Mouse (Mus musculus): ENCODE results near the gene Alkbh1.

Alkbh1 gene

DNA sequence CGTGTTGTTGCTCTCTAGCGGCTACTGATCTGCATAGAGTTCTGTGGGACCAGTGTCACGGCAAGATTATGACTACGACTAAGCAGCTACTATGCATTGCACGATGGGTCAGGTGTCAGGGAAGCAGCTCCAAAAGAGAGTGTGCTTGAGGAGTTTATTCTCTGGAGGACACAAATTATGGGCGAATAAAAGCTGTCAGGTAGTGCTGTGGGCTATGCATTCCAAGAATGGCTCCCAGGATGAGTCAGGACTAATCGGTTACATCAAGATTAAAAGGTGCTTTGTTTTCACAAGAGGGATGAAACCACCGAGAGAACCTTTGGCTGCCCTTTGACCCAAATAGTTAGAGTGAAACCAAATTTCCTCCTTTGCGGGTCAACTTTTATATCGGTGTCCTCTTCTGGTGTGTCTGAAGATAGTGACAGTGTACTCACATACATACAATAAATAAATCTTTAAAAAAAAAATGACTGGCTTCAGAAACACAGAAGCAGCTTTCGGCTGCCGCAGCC lies 23.8 kb downstream of the Alkbh1 start:
- no peak for DNase-seq (ENCODE audit: low read depth, low spot score)

DNA sequence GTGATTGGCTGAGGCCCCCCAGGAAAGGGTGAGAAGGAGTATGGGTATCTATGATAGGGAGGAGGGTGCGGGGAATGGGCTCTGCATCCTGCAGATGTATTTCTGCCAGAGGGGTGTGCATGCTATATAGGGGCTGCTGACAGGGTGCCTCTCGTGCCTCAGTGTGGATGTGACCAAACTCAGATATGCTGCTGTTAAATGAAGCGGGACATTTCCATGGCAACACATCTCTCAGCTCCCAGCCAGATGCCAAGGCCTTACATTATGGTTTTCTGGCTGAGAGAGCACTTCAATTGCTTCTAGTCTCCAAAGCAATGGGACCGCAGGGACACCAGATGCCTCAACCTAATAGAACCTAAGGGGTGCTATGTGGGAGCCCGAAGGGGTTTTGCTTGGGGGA lies 24.9 kb downstream of the Alkbh1 start:
- DNase-seq (ENCODE audit: low read depth, low spot score): no peak

GRCm38 (mm10) chr12:87416690-87417089 lies 27.1 kb downstream of the Alkbh1 start:
- DNase-seq (ENCODE audit: low read depth, low spot score): peak; percentile 73

- no peak for DNase-seq (ENCODE audit: low read depth, low spot score)
Measured at GRCm38 (mm10) chr12:87415358-87415757, 28.5 kb downstream of the Alkbh1 start.

- DNase-seq (ENCODE audit: low read depth, low spot score): no peak
Measured at GRCm38 (mm10) chr12:87413179-87413790, 30.5 kb downstream of the Alkbh1 start.

- no peak for DNase-seq (ENCODE audit: low read depth, low spot score)
Measured at GRCm38 (mm10) chr12:87410999-87411398, 32.8 kb downstream of the Alkbh1 start.

- DNase-seq (ENCODE audit: low read depth, low spot score): peak; percentile 65
Measured at GRCm38 (mm10) chr12:87409123-87409522, 34.7 kb downstream of the Alkbh1 start.

DNA sequence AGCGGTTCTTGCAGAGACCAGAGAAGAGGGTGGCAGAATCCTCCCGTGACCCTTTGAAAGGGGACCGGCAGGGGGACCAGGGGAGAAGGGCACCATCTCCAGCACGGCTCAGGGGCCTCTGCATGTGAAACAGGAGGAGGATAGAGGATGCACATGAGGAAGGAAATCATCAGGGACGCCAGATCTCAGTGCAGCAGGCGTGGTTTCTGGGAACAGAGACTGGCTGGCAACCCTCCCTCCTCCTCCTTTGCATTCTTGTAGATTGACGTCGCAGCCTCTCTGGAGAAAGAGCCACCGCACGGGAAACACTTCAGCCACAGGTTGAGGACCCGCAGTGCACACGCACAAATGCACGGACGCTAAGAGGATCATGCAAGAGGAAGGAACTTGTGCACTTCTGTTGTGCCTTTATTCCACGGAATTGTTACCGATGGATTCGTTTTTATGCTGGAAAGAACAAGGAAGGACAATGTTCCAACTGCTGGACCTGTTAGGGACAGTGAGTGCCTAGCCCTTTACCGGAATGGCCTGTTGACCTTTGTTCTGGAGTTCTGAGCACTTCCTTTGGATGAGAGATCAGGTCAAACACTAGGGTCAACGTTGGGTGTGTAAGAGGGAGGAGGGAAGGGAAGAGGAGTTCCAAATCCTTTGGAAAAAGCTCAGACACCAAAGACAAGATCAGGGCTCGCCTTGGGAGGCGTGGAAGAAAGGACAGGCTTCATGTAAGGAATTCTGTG lies 35.8 kb downstream of the Alkbh1 start:
- DNase-seq (ENCODE audit: low read depth, low spot score): no peak

- DNase-seq (ENCODE audit: low read depth, low spot score): no peak
Measured at GRCm38 (mm10) chr12:87405721-87406120, 38.1 kb downstream of the Alkbh1 start.

- no peak for DNase-seq (ENCODE audit: low read depth, low spot score)
Measured at GRCm38 (mm10) chr12:87405165-87405564, 38.7 kb downstream of the Alkbh1 start.

DNA sequence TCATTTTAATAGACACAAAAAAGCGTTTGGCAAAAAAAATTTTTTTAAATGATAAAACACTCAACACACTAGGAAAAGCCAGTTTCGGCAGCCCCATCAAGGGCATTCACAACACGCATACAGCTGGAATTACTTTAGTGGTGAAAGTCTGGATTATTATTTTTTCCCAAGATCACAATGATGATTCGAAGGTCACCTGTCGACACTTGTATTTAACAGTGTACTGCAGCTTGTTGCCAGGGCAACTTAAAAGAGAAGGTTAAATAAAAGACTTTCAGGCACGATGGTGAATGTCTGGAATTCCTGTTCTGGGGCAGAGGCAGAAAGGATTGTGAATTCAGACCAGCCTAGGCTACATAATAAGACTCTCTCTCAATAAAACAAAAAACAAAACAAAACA lies 41.9 kb downstream of the Alkbh1 start:
- DNase-seq (ENCODE audit: low read depth, low spot score): no peak

- DNase-seq (ENCODE audit: low read depth, low spot score): no peak
Measured at GRCm38 (mm10) chr12:87399119-87399819, 44.5 kb downstream of the Alkbh1 start.

- DNase-seq (ENCODE audit: low read depth, low spot score): no peak
Measured at GRCm38 (mm10) chr12:87397811-87398417, 45.9 kb downstream of the Alkbh1 start.

GRCm38 (mm10) chr12:87397126-87397525 lies 46.7 kb downstream of the Alkbh1 start:
- no peak for DNase-seq (ENCODE audit: low read depth, low spot score)

- DNase-seq (ENCODE audit: low read depth, low spot score): no peak
Measured at GRCm38 (mm10) chr12:87394316-87394715, 49.5 kb downstream of the Alkbh1 start.

DNA sequence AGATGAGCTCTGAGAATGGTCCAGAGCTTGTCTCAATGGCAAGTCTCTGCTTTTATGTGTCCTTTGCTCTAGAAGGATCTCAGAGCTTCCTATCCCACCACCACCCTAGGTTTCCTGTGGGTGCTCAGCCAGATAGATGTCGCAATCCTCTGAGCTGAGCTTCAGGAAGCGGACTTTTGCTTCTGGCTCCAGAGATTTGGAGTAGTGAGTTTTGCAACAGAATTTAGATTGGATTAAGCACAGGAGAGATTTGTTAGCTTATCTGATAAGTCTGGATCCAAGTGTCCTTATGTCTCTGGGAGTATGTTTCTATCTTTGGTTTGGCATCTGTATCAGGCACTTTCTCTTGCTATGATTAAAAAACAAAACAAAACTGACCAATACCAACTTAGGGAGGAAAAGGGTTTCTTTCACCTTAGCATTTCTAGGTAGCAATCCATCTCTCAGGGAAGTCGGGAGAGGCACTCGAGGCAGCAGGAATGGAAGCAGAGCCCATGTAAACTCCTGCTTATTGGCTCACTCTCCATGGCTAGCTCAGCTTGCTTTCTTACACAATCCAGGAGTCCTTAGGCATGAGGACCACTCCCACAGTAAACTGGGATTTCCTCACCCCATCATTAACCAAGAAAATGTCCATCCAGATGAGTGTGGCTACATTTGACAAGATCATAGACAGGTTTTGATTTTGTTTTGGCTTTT lies 50.2 kb downstream of the Alkbh1 start:
- no peak for DNase-seq (ENCODE audit: low read depth, low spot score)

DNA sequence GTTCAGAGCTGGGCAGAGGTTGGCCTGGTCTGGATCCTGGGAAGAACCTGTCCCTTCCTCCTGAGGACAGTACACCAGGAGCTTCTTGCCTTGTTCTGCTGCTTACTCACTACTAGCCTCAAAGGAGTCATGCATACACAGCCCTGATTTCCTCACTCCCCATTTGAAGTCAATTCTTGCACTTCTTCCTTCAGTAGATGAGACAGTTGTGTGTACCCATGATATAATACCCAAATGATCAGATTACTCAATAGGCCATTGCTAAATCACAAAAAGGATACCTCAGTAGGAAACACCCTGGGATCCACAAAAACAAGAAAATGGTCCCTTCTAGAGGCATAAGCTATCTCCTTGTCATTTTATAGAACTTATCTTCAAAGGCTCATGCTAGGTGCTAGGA lies 52.5 kb downstream of the Alkbh1 start:
- DNase-seq (ENCODE audit: low read depth, low spot score): no peak

- no peak for DNase-seq (ENCODE audit: low read depth, low spot score)
Measured at GRCm38 (mm10) chr12:87389231-87389630, 54.6 kb downstream of the Alkbh1 start.

DNA sequence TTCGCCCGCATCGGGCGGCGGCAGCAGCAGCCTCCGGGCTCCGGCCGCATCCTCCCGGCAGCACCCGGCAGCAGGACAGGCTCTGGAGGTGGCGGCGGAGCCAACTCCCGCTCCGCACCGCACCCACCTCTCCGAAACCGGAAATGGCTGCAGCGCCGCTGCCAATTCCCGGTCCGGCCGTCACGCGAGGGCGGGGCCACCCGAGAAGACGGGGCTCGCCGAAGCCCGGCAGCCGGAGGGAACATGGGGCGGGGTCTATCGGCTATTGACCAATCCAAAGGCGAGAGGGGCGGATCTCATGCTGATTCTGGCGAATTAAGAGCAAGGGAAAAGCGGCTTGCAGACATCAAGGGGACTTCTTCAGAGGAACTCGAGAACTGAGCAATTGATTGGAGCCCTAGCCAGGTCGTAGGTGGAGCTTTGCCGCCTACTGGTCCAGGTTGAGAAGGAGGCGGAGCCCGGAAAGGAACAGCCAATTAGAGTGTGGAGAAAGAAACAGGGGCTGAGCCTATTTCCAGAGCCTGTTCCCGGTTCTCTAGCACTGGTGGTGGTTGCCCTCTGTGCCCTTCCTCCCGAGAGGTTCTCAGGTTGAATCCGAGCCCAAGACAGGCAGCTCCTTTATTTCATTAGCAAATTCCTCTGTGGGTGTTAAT lies 55.6 kb downstream of the Alkbh1 start, which contains the start of gene Sptlc2:
TSS of gene Sptlc2 (minus strand) at position 234 of the 653 bp plus-strand sequence.
- peak; percentile 98 for DNase-seq (ENCODE audit: low read depth, low spot score)

- DNase-seq (ENCODE audit: low read depth, low spot score): no peak
Measured at GRCm38 (mm10) chr12:87387171-87388121, 56.4 kb downstream of the Alkbh1 start.

All from WW6 (cell line).